Mouse (Mus musculus) limb, embryonic 14.5 days (tissue): ENCODE measurements at regions not wholly inside any gene's neighbourhood (a gene's known extent, or its start where the extent isn't known, plus 50 kb on each side); places are given as distances from the start of the nearest gene placed in this dataset.

Source experiments
- ATAC-seq: fragments of 200-750 bp; cut with Nextera tagmentation; 2 replicates; pipeline ENCODE4 v1.8.0; 2017; ENCODE audit warnings: low read depth, moderate number of reproducible peaks, moderate TSS enrichment; ENCODE audit not compliant: low FRiP score
- DNase-seq: peaks from one replicate; pipeline ENCODE4 v3.0.0-alpha.2; 2015; ENCODE audit warnings: low spot score
- H3K27ac ChIP-seq: fragments of 300-500 bp; sonication (generic); replicated peaks from 2 replicates; pipeline ENCODE4 v1.5.1; 2014; ENCODE audit warnings: low read depth, mild to moderate bottlenecking, low read length, moderate library complexity, mixed read lengths
- H3K27me3 ChIP-seq: fragments of 300-500 bp; sonication (generic); 2 replicates; pipeline ENCODE4 v1.6.1; 2014; ENCODE audit warnings: low read length, mixed read lengths; ENCODE audit not compliant: control insufficient read depth, insufficient read depth
- H3K36me3 ChIP-seq: fragments of 300-500 bp; sonication (generic); 2 replicates; pipeline ENCODE4 v1.6.1; 2014; ENCODE audit warnings: mild to moderate bottlenecking, low read length, moderate library complexity, mixed read lengths; ENCODE audit not compliant: control insufficient read depth, insufficient read depth
- H3K4me1 ChIP-seq: fragments of 300-500 bp; sonication (generic); 2 replicates; pipeline ENCODE4 v1.6.1; 2014; ENCODE audit warnings: antibody characterized with exemption, low read length, mixed read lengths; ENCODE audit not compliant: control insufficient read depth, insufficient read depth
- H3K4me2 ChIP-seq: fragments of 300-500 bp; sonication (generic); replicated peaks from 2 replicates; pipeline ENCODE4 v1.6.1; 2014; ENCODE audit warnings: low read depth, mild to moderate bottlenecking, low read length, moderate library complexity; ENCODE audit not compliant: severe bottlenecking
- H3K4me3 ChIP-seq: fragments of 300-500 bp; sonication (generic); replicated peaks from 2 replicates; pipeline ENCODE4 v1.5.1; 2014; ENCODE audit warnings: low read length
- H3K9ac ChIP-seq: fragments of 300-500 bp; sonication (generic); 2 replicates; pipeline ENCODE4 v1.6.1; 2014; ENCODE audit warnings: mild to moderate bottlenecking, low read depth, low read length, moderate library complexity; ENCODE audit not compliant: severe bottlenecking
- H3K9me3 ChIP-seq: fragments of 300-500 bp; sonication (generic); 2 replicates; pipeline ENCODE4 v1.6.1; 2016; ENCODE audit warnings: low read length; ENCODE audit not compliant: control insufficient read depth
- POLR2A ChIP-seq: fragments of 200-500 bp; IDR thresholded peaks from 2 replicates; pipeline ENCODE4 v1.8.0; 2012; ENCODE audit warnings: inconsistent platforms, mild to moderate bottlenecking, moderate library complexity, borderline replicate concordance; ENCODE audit not compliant: insufficient read depth, insufficient read length; ENCODE audit errors: extremely low read depth
- WGBS: fragments of 180-500 bp; shearing (Covaris S2); extraction: QIAGEN DNeasy Blood & Tissue Kit; methylation state at CpG from one replicate; pipeline ENCODE4 v1.1.7; 2014; 5-methylcytosine and 5-hydroxymethylcytosine counted together

- ATAC-seq (no peak), DNase-seq (no peak)
- no peaks in the 10 kb centered on the region for H3K27me3 ChIP-seq
- H3K4me1 ChIP-seq = no peaks in the 10 kb centered on the region; the same call in none of the 2 replicates
- no peak overlapping the region for H3K27ac ChIP-seq
- H3K4me2 ChIP-seq = no peak overlapping the region
- WGBS = 53% methylated on average over 3 of the region's 3 CpGs
- no peaks in the 10 kb centered on the region for H3K36me3 ChIP-seq
- H3K9me3 ChIP-seq = no peaks in the 10 kb centered on the region
- H3K9ac ChIP-seq = no peak overlapping the region
- no peak for TF ChIP-seq POLR2A
- no peak overlapping the region for H3K4me3 ChIP-seq
Observed at GRCm38 (mm10) chr10:119111409-119111808, 128.4 kb downstream of the Cand1 start.

DNA sequence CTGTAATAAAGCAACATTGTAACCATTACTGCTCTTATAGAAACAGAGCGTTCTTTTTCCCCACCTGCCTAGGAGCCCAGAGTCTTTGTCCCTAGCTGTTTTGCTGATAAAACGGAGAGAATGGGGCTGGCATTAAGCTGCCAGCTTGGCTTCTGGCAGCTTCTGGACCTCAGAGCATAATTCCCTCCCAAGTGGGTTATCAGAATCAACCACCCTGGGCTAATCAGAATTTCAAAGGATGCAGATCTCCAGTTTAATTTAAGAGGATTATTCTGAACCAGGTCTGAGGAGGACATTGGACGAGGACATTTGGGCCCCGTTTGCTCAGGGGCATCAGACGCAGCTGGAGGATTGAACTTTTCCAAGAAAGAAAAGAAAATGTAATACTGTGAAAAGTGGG is 129.2 kb downstream of the Cand1 start:
- 0 out of 2 replicates have a peak overlapping the region, but pooled peaks have one; percentile 20 for H3K27ac ChIP-seq
- H3K4me3 ChIP-seq = no peak overlapping the region
- H3K36me3 ChIP-seq = no peaks in the 10 kb centered on the region
- no peak overlapping the region for H3K9ac ChIP-seq
- H3K4me2 ChIP-seq = no peak overlapping the region
- TF ChIP-seq POLR2A = no peak
- H3K4me1 ChIP-seq = no peaks in the 10 kb centered on the region; the same call in none of the 2 replicates
- H3K27me3 ChIP-seq = no peaks in the 10 kb centered on the region
- ATAC-seq (no peak), DNase-seq (no peak)
- H3K9me3 ChIP-seq = no peaks in the 10 kb centered on the region
- WGBS = 42% methylated on average over 5 of the region's 5 CpGs

DNA sequence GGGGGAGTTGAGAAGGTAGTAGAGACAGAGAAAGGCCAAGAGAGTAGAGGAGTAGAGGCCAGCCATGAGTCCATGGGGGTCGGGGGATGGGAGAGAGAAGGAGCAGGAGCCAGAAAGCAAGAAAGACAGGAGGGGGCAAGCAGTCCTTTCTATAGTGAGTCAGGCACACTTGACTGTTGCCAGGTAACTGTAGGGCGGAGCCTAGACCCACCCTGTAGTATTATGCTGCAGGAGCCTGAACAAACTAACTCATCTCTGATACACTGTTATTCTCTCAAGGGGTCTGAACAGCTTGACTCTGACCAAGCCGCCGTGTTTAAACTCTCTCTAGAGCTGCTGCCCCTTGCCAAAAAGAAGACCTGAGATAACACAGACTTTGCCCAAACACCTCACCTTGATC is 130.6 kb downstream of the Cand1 start:
- Histone ChIP-seq H3K9ac (no peak overlapping the region), H3K4me1 (no peaks in the 10 kb centered on the region; the same call in none of the 2 replicates), H3K36me3 (no peaks in the 10 kb centered on the region), H3K4me2 (no peak overlapping the region), H3K27ac (no peak overlapping the region), H3K27me3 (no peaks in the 10 kb centered on the region), H3K4me3 (no peak overlapping the region), H3K9me3 (no peaks in the 10 kb centered on the region)
- 85% methylated on average over 4 of the region's 4 CpGs for WGBS
- no peak for DNase-seq
- TF ChIP-seq POLR2A = no peak
- no peak for ATAC-seq

DNA sequence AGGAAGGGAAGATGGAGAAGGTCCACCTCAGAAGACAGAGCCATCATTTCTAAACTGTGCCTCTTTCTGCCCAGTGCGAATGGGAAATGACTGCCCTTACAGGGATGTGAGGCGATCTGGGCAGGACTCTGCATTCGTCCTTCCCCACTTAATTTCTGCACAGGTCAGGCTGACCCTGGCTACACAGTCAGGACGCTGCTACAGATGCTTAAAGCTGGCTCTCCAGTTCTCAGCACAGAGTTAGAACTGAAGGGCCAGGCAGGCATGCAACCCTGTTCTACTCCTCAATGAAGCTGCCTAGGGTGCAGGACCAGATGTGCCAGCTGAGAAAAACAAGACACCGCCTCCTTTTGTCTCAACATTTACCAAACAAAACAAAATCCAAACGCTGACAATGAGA is 132.1 kb downstream of the Cand1 start:
- Histone ChIP-seq H3K27ac (no peak overlapping the region), H3K36me3 (no peaks in the 10 kb centered on the region), H3K4me2 (no peak overlapping the region), H3K4me1 (no peaks in the 10 kb centered on the region; the same call in none of the 2 replicates), H3K27me3 (no peaks in the 10 kb centered on the region), H3K9ac (no peak overlapping the region), H3K9me3 (no peaks in the 10 kb centered on the region), H3K4me3 (no peak overlapping the region)
- TF ChIP-seq POLR2A = no peak
- ATAC-seq (no peak), DNase-seq (no peak)
- 63% methylated on average over 6 of the region's 6 CpGs for whole genome bisulfite sequencing

DNA sequence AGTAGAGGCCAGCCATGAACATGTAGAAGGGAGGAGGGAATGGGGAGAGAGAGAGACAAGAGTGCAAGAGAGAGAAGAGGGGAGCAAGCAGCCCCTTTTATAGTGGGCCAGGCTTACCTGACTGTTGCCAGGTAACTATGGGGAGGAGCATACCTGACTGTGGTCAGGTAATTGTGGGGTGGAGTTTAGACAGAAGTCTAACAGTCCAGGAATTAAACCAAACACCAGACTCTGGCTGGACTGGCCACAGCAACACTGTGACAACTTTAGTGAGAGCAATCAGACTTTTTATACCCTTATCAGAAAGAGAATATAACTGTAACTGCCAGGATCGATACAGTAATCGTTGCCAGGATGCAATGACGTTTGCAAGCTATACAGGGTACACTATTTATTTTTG is 133.8 kb downstream of the Cand1 start:
- WGBS = 87% methylated on average over 3 of the region's 3 CpGs

More for the DNA sequence above, 133.8 kb downstream of the Cand1 start:
- Histone ChIP-seq H3K4me2 (no peak overlapping the region), H3K27me3 (no peaks in the 10 kb centered on the region), H3K36me3 (no peaks in the 10 kb centered on the region), H3K9me3 (no peaks in the 10 kb centered on the region; the same call in 1 of the 2 replicates), H3K4me1 (no peaks in the 10 kb centered on the region; the same call in none of the 2 replicates), H3K4me3 (no peak overlapping the region), H3K9ac (no peak overlapping the region), H3K27ac (no peak overlapping the region)
- DNase-seq = no peak
- no peak for TF ChIP-seq POLR2A
- no peak for ATAC-seq
